Mouse (Mus musculus) heart, embryonic 13.5 days (tissue): ENCODE measurements at regions not wholly inside any gene's neighbourhood (a gene's known extent, or its start where the extent isn't known, plus 50 kb on each side); places are given as distances from the start of the nearest gene placed in this dataset.

ENCODE experiments used
- ATAC-seq: fragments of 200-750 bp; cut with Nextera tagmentation; 2 replicates; pipeline ENCODE4 v1.8.0; 2017; ENCODE audit warnings: moderate TSS enrichment; ENCODE audit not compliant: insufficient number of reproducible peaks, low FRiP score, low TSS enrichment; ENCODE audit errors: extremely low read depth
- H3K27ac ChIP-seq: fragments of 300-500 bp; sonication (generic); replicated peaks from 2 replicates; pipeline ENCODE4 v1.5.1; 2015; ENCODE audit warnings: moderate library complexity, mild to moderate bottlenecking, inconsistent platforms
- H3K27me3 ChIP-seq: fragments of 300-500 bp; sonication (generic); replicated peaks from 2 replicates; pipeline ENCODE4 v1.6.1; 2015; ENCODE audit warnings: mild to moderate bottlenecking, inconsistent platforms
- H3K36me3 ChIP-seq: fragments of 300-500 bp; sonication (generic); 2 replicates; pipeline ENCODE4 v1.6.1; 2015; ENCODE audit warnings: mild to moderate bottlenecking, inconsistent platforms
- H3K4me1 ChIP-seq: fragments of 300-500 bp; sonication (generic); 2 replicates; pipeline ENCODE4 v1.6.1; 2015; ENCODE audit warnings: inconsistent platforms
- H3K4me2 ChIP-seq: fragments of 300-500 bp; sonication (generic); 2 replicates; pipeline ENCODE4 v1.6.1; 2015; ENCODE audit warnings: inconsistent platforms, mild to moderate bottlenecking, moderate library complexity
- H3K4me3 ChIP-seq: fragments of 300-500 bp; sonication (generic); 2 replicates; pipeline ENCODE4 v1.5.1; 2015; ENCODE audit warnings: moderate library complexity, mild to moderate bottlenecking, inconsistent platforms
- H3K9ac ChIP-seq: fragments of 300-500 bp; sonication (generic); 2 replicates; pipeline ENCODE4 v1.6.1; 2015; ENCODE audit warnings: inconsistent platforms, mild to moderate bottlenecking, moderate library complexity
- H3K9me3 ChIP-seq: fragments of 300-500 bp; sonication (generic); 2 replicates; pipeline ENCODE4 v1.6.1; 2016; ENCODE audit warnings: inconsistent platforms
- WGBS: fragments of 180-500 bp; shearing (Covaris S2); methylation state at CpG from one replicate; pipeline ENCODE4 v1.1.7; 2015; ENCODE audit warnings: mixed read lengths; 5-methylcytosine and 5-hydroxymethylcytosine counted together

GRCm38 (mm10) chr6:31632485-31632884 is 68.7 kb upstream of the Podxl start:
- Histone ChIP-seq H3K9ac (no peak overlapping the region), H3K9me3 (no peaks in the 10 kb centered on the region), H3K4me3 (no peak overlapping the region), H3K27me3 (no peaks in the 10 kb centered on the region; the same call in 1 of the 2 replicates), H3K4me2 (no peak overlapping the region), H3K27ac (no peak overlapping the region), H3K36me3 (no peaks in the 10 kb centered on the region), H3K4me1 (peaks cover 26% of the 10 kb centered on the region)
- no peak for ATAC-seq
- WGBS: 77% methylated on average over 10 of the region's 10 CpGs

GRCm38 (mm10) chr6:31630009-31630408 is 66.2 kb upstream of the Podxl start:
- H3K4me1 ChIP-seq: peaks cover 21% of the 10 kb centered on the region
- H3K4me3 ChIP-seq: no peak overlapping the region
- WGBS: 16% methylated on average over 4 of the region's 4 CpGs
- H3K36me3 ChIP-seq: no peaks in the 10 kb centered on the region
- H3K9ac ChIP-seq: no peak overlapping the region
- no peak overlapping the region for H3K4me2 ChIP-seq
- no peaks in the 10 kb centered on the region for H3K27me3 ChIP-seq
- H3K27ac ChIP-seq: no peak overlapping the region
- ATAC-seq: no peak
- H3K9me3 ChIP-seq: no peaks in the 10 kb centered on the region

GRCm38 (mm10) chr6:31627912-31628311 is 64.1 kb upstream of the Podxl start:
- no peak for ATAC-seq
- H3K4me2 ChIP-seq: no peak overlapping the region
- H3K36me3 ChIP-seq: no peaks in the 10 kb centered on the region
- whole genome bisulfite sequencing: 53% methylated on average over 3 of the region's 3 CpGs
- H3K9me3 ChIP-seq: no peaks in the 10 kb centered on the region
- no peak overlapping the region for H3K27ac ChIP-seq
- no peaks in the 10 kb centered on the region for H3K27me3 ChIP-seq
- H3K4me1 ChIP-seq: peaks cover 21% of the 10 kb centered on the region
- no peak overlapping the region for H3K9ac ChIP-seq
- no peak overlapping the region for H3K4me3 ChIP-seq

DNA sequence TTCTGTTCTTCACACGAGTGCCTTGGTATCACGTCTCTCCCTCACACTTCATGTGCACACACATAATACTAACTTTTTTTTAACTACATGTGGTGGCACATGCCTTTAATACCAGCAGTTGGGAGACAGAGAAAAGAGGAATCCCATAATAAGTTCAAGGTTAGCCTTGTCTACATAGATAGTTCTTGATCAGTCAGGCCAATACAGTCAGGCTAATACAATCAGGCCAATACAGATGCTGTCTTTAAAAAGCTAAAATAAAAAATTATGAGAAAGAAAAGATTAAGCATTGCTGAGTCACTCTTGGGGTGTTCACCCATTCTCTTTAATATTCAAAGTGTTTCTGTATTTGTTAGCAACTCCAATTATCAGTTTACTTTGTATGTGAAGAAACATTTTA is 61.3 kb upstream of the Podxl start:
- WGBS: 75% methylated on average over 2 of the region's 2 CpGs

GRCm38 (mm10) chr6:31624374-31624773 is 60.6 kb upstream of the Podxl start:
- Histone ChIP-seq H3K4me3 (no peak overlapping the region), H3K9ac (no peak overlapping the region), H3K9me3 (no peaks in the 10 kb centered on the region), H3K4me1 (peaks cover 18% of the 10 kb centered on the region), H3K4me2 (no peak overlapping the region), H3K27ac (no peak overlapping the region), H3K36me3 (no peaks in the 10 kb centered on the region), H3K27me3 (no peaks in the 10 kb centered on the region)
- no peak for ATAC-seq
- 64% methylated on average over 10 of the region's 10 CpGs for WGBS

More for the DNA sequence above, 61.3 kb upstream of the Podxl start:
- Histone ChIP-seq H3K9ac (no peak overlapping the region), H3K27ac (no peak overlapping the region), H3K4me3 (no peak overlapping the region), H3K4me2 (no peak overlapping the region), H3K4me1 (peaks cover 18% of the 10 kb centered on the region), H3K27me3 (no peaks in the 10 kb centered on the region), H3K36me3 (no peaks in the 10 kb centered on the region), H3K9me3 (no peaks in the 10 kb centered on the region)
- ATAC-seq: no peak

GRCm38 (mm10) chr6:31621023-31621422 is 57.2 kb upstream of the Podxl start:
- H3K27ac ChIP-seq: no peak overlapping the region

DNA sequence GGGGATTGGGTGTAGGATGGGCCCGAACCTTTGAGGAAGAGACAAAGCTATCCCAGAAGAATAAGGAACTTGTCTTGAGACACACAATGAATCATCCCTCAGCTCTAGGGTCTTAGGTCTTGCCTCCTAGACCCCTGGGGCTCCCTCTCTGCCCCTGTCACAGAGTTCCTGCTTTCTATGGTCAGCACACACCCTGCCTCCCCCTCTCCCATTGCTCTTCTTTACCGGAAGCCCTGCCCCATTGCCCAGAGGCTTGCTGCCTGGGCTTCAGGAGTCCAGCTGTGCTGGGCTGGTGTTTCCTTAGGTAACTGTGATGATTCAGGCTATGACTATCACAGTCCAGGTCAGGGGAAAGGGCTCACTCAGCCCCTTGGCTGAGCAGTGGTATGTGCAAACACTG is 55.1 kb upstream of the Podxl start:
- H3K4me3 ChIP-seq: no peak overlapping the region
- no peaks in the 10 kb centered on the region for H3K9me3 ChIP-seq
- no peak overlapping the region for H3K4me2 ChIP-seq
- no peaks in the 10 kb centered on the region for H3K36me3 ChIP-seq
- H3K27me3 ChIP-seq: no peaks in the 10 kb centered on the region
- H3K27ac ChIP-seq: no peak overlapping the region
- 75% methylated on average over 2 of the region's 2 CpGs for WGBS
- H3K9ac ChIP-seq: no peak overlapping the region
- ATAC-seq: no peak
- H3K4me1 ChIP-seq: peaks cover 55% of the 10 kb centered on the region

More at GRCm38 (mm10) chr6:31621023-31621422, 57.2 kb upstream of the Podxl start:
- Histone ChIP-seq H3K4me3 (no peak overlapping the region), H3K9ac (no peak overlapping the region), H3K27me3 (no peaks in the 10 kb centered on the region), H3K9me3 (no peaks in the 10 kb centered on the region), H3K4me1 (peaks cover 37% of the 10 kb centered on the region), H3K4me2 (no peak overlapping the region), H3K36me3 (no peaks in the 10 kb centered on the region)
- no peak for ATAC-seq
- WGBS: 63% methylated on average over 6 of the region's 6 CpGs

- H3K27ac ChIP-seq: peak overlapping the region; percentile 61
- peak; percentile 61; the same call in 1 of the 2 replicates for ATAC-seq
- H3K4me1 ChIP-seq: peaks cover 70% of the 10 kb centered on the region
Observed at GRCm38 (mm10) chr6:31617341-31617740, 53.6 kb upstream of the Podxl start.

DNA sequence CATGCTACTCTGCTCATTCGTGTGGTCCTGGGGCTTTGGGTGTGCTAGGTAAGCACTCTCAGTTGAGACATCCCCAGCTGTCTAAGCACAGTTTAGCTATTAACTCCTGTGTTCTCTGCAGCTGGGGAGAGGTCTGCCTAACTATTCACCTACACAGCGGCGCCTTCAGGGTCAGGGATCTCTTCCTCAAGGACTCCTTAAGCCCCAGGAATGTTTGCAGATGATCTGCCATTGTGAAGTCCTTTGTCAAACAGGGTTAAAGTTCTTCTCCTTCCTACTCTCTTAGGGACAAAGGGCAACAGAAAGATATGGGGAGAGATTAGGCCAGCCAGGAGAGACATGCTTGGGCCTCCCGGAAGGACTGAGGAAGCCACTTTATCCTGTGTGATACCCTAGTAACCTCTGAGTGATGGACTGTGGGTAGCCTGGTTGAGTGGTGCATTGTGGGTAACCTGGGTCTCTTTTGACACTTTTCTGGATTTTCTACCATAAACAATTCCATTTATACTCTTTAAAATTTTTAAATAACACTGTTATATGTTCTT is 51.7 kb upstream of the Podxl start:
- no peaks in the 10 kb centered on the region for H3K27me3 ChIP-seq

More at GRCm38 (mm10) chr6:31617341-31617740, 53.6 kb upstream of the Podxl start:
- Histone ChIP-seq H3K9me3 (no peaks in the 10 kb centered on the region), H3K9ac (0 out of 2 replicates have a peak overlapping the region, but pooled peaks have one; percentile 33), H3K36me3 (no peaks in the 10 kb centered on the region), H3K4me3 (no peak overlapping the region), H3K4me2 (peak overlapping the region; percentile 42), H3K27me3 (no peaks in the 10 kb centered on the region)
- WGBS: 3% methylated on average over 8 of the region's 8 CpGs

DNA sequence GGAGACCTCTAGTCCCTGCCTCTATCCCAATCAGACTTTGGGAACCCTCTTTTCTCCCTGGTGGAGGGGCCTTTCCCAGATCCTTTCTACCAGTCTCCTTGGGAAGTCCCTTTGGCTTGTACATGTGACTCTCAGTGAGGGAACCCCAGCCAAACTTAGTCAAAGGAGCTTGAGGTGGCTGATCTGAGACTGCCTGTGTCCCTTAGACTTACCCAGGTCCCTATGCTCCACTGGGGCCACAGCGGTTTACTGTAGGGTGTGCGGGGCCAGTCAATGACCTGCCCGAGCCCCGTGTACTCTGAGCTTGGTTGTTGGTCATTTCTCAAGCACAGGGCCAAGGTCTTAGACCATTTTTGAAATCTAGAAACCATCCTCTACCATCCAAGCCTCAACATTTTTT is 50.8 kb upstream of the Podxl start:
- Histone ChIP-seq H3K4me3 (no peak overlapping the region), H3K4me2 (peak overlapping the region; percentile 34; the same call in 1 of the 2 replicates), H3K9ac (0 out of 2 replicates have a peak overlapping the region, but pooled peaks have one; percentile 61), H3K36me3 (no peaks in the 10 kb centered on the region), H3K27ac (peak overlapping the region; percentile 76), H3K4me1 (peaks cover 66% of the 10 kb centered on the region), H3K27me3 (no peaks in the 10 kb centered on the region), H3K9me3 (no peaks in the 10 kb centered on the region)
- ATAC-seq: no peak
- WGBS: 67% methylated on average over 4 of the region's 4 CpGs

More for the DNA sequence above, 51.7 kb upstream of the Podxl start:
- Histone ChIP-seq H3K4me3 (no peak overlapping the region), H3K9ac (no peak overlapping the region), H3K4me1 (peaks cover 71% of the 10 kb centered on the region), H3K36me3 (no peaks in the 10 kb centered on the region), H3K4me2 (no peak overlapping the region), H3K27ac (no peak overlapping the region; the same call in 1 of the 2 replicates), H3K9me3 (no peaks in the 10 kb centered on the region)
- WGBS: 57% methylated on average over 4 of the region's 4 CpGs
- ATAC-seq: no peak

GRCm38 (mm10) chr6:31613590-31614319 is 50.0 kb upstream of the Podxl start:
- no peaks in the 10 kb centered on the region for H3K9me3 ChIP-seq
- H3K9ac ChIP-seq: peak overlapping the region; percentile 61; the same call in 1 of the 2 replicates
- H3K27me3 ChIP-seq: no peaks in the 10 kb centered on the region
- peak overlapping the region; percentile 76 for H3K27ac ChIP-seq
- H3K36me3 ChIP-seq: no peaks in the 10 kb centered on the region
- peak overlapping the region; percentile 24 for H3K4me3 ChIP-seq
- ATAC-seq: no peak
- peaks cover 60% of the 10 kb centered on the region for H3K4me1 ChIP-seq
- H3K4me2 ChIP-seq: peak overlapping the region; percentile 34
- 31% methylated on average over 13 of the region's 13 CpGs for WGBS
